Mouse (Mus musculus): ENCODE results near the gene Ghrh.
"Not testable (repeated sequence)": the region's sequence is repeated elsewhere in the genome, so short reads cannot be mapped to it uniquely, and the experiment has no call there.

Ghrh gene

DNA sequence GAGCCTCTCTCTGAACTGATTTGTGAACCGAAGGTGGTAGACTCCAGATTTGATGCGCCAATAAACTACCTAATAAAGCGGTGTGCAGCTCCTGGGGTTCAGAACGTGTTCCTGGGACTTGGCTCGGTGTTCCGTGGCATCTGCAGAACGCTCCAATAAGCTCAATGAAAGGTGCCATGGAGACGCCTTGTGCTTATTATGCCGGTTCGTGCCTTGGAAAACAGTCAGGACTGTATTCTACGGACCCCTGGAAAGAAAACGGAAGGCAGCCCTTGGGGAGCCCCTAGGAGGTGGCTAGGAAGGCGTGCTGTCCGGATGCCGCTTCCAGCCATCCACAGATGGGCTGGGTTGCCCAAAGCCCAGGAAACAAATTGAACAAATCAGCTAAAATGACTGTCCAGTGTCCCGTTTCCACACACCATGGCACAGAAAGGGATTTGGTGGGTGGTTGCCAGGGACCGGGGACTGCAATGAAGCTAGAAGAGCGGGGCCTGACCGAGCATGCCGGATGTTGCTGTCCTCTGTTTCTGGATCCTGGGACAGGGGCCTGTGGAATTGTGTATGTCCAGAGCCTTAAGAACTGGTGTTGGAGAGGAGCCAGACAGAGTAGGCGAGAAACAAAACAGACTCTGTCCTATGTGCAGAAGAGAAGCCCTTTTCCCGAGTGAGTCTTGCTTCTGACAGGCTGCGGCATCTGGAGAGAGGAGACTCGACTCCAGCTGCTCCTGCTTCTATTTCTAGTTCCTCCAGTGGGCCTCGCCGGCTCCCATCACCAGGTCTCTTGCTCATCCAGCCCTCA lies at the start of gene Ghrh:
Gene Ghrh (minus strand): TSS at position 146 of the 799 bp plus-strand sequence.
- no peak for DNase-seq (ENCODE audit: low spot score)

DNA sequence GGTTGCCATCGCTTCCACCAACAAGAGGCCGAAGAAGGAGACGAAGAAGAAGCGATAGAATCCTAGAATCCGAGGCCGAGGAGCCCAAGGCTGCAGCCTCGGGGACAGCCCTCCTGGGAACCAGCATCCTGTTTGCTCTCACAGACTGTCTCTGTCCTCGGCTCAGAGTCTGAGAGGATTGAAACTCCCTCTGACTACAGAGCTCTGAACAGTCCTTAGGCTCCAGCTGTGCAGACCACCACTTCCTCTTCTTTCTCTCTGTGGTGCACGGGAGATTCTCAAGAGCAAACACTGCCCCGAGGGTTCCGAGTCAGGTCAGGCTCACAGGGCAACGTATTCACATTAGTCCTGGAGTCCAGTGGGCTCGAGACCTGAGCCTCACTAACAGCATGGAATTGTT lies 48.7 kb upstream of the Ghrh start:
- no peak for DNase-seq (ENCODE audit: low spot score)

DNA sequence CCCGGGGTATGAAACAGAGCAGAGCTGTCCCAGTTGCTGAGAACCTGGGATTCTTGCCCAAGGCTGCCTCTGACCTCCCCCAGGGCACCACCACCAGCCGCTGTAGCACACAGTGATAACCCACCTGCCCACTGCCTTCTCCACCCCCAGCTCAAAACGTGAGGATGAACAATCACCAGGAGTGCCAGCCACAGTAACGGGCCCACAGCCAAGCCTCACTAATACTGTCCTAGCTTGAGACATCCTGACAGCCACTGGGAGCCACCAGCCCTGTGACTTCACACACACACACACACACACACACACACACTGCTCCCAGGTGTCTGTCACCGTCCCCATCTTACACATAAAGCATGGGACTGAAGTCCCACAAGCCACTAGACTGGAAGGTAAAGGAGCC lies 48.1 kb upstream of the Ghrh start:
- DNase-seq (ENCODE audit: low spot score): no peak

- peak; percentile 85 for DNase-seq (ENCODE audit: low spot score)
Observed at GRCm38 (mm10) chr2:157394868-157395267, 47.6 kb upstream of the Ghrh start.

DNA sequence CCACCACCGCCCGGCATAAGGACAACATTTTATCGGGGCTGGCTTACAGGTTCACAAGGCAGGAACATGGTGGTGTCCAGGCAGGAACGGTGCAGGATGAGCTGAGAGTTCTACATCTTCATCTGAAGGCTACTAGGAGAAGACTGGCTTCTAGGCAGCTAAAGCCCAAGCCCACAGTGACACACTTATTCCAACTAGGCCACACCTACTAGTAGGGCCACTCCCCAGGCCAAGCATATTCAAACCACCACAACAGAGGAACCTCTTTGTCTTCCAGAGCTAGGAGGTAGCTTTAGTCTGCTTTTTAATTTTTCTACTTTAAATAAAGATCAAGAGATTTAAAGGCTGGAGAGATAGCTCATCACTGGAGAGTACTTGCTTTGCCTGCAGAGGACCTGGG lies 46.2 kb upstream of the Ghrh start:
- DNase-seq (ENCODE audit: low spot score): no peak

DNA sequence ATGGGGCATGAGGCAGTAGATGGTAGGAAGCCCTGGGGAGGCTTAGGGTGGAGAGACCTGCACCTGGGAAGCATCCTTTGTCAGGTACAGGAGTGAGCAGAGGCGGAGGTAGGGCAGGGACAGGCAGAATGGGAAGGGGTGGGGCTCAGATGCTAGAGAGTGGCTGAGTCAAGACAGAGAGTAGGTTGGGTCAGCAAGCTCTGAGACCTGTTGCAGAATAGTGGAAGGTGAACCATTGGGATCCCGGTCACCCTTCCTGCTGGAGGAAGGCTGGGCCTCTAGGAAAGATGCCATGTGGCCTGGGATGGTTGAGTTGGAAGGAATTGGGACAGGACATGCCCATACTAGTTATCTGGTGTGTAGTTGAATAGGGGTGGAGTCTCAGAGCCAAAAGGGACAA lies 45.0 kb upstream of the Ghrh start:
- DNase-seq (ENCODE audit: low spot score): no peak

DNA sequence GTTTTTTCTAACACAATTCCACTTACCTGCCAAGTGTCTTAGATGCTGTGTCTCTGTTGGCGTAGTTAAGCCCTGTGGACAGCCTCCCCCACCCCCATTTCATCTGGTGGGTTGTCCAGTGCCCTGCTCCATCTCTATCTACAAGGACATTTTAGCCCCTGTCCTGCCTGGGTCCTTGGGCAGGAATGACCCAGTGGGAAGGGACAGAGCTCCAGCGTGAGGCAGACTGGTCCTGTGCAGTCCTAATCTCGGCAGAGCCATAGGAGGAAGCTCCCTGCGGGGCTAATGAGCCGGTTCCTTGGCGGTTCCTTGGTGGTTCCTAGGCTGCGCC lies 42.2 kb upstream of the Ghrh start:
- no peak for DNase-seq (ENCODE audit: low spot score)

- DNase-seq (ENCODE audit: low spot score): not testable (repeated sequence)
Observed at GRCm38 (mm10) chr2:157388901-157389590, 41.7 kb upstream of the Ghrh start.

DNA sequence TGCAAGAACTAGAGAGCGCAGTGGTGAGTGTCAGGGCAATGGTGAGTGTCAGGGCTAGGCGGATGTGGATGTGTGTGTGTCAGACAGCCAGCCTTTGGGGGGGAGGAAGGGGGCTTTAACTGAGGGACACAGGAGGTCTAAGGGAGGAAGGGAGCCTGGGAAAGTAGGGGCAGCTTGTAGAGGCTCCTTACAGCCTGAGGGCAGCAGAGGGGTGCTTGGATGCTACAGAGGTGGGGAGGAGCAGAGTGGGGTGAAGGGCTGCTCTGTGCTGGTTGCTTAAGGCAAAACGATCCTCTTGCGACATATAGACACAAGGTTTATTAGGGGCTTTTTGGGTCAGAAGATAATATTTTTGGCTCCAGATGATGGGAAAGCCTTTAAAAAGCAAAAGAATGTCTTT lies 37.5 kb upstream of the Ghrh start:
- DNase-seq (ENCODE audit: low spot score): no peak

DNA sequence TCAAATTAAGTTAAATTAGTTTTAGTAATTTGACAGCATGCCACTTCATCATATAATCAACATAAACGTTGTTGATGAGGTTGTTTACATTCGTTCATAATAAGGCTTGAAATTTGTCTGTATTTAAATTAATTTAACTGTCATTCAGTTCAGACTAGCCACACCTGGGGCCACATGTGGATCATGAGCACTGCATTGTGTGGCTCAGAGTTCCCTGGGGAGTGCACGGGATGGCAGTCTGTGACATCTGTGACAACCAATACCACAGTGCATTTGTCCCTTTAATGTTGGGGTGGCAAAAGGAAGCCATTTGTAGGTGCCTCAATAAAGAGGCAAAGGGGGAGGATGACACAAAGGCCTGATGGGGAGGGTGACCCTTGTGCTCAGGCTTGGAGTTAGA lies 29.7 kb upstream of the Ghrh start:
- DNase-seq (ENCODE audit: low spot score): no peak

GRCm38 (mm10) chr2:157375794-157376757 lies 28.8 kb upstream of the Ghrh start:
- no peak for DNase-seq (ENCODE audit: low spot score)

DNA sequence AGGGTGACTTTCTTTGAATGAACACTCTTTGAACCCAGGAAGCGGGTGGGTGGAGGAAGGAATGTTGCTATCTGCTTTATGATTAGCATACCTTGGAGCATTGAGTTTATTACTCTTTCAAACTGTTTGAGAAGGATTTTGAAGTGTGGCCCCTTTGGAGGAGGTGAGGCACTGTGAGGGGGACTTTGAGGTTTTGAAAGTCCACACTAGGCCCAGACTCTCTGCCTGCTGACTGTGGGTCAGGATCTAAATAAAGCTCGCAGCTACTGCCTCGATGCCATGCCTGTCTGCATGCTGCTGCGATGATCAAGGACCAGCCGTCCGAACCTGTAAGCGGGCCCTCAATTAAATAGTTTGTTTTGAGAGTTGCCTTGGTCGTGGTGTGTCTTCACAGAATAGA lies 27.7 kb upstream of the Ghrh start:
- no peak for DNase-seq (ENCODE audit: low spot score)

DNA sequence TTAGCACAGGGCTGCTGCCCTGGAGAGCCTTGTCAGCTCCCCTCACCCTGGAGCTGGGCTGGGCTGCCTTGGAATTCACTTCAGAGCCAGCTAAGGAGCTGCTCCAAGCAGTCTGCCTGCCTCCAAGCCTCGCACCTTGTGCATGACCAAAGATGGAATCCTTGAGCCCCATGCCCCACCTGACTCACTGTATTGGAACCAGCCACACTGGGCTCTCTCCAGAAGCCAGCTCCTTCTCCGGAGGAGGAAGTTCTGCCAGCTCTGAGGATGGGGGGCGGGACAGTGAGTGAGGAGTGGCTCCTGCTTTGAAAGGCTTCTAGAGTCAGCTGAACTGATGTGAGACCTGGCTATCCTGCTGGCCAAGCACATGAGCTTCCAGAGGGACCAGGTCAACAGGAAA lies 26.4 kb upstream of the Ghrh start:
- peak; percentile 75 for DNase-seq (ENCODE audit: low spot score)

GRCm38 (mm10) chr2:157371696-157372095 lies 24.4 kb upstream of the Ghrh start:
- DNase-seq (ENCODE audit: low spot score): no peak

GRCm38 (mm10) chr2:157367991-157368390 lies 20.7 kb upstream of the Ghrh start:
- DNase-seq (ENCODE audit: low spot score): no peak

- peak; percentile 95 for DNase-seq (ENCODE audit: low spot score)
Observed at GRCm38 (mm10) chr2:157367184-157367893, 20.0 kb upstream of the Ghrh start, which contains the start of gene Manbal. Gene Manbal, plus strand, starts transcription at chr2:157367594.

GRCm38 (mm10) chr2:157366762-157367161 lies 19.5 kb upstream of the Ghrh start:
- DNase-seq (ENCODE audit: low spot score): peak; percentile 31

DNA sequence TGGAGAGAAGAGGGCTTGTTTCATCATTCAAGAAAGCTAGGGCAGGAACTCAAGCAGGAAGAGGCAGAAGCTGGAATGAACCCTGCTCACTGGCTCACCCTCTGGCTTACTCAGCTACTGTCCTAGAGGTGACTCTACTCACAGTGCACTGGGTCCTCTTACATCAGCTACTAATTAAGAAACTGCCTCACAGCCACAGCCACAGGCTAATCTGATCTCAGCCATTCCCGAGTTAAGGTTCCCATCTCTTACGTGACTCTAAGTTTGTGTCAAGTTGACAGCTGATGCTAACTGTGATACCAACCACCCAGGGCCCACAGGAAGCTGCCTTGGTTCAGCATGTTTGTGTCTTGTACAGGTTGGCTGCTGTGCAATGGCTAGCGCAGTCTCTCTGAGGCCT lies 15.7 kb upstream of the Ghrh start:
- DNase-seq (ENCODE audit: low spot score): no peak

- DNase-seq (ENCODE audit: low spot score): no peak
Observed at GRCm38 (mm10) chr2:157360028-157360427, 12.7 kb upstream of the Ghrh start.

GRCm38 (mm10) chr2:157354106-157354505 lies 6.8 kb upstream of the Ghrh start:
- no peak for DNase-seq (ENCODE audit: low spot score)

GRCm38 (mm10) chr2:157353183-157353582 lies 5.9 kb upstream of the Ghrh start:
- DNase-seq (ENCODE audit: low spot score): no peak
